Mouse (Mus musculus) cerebellum, adult 2 months (tissue): ENCODE data around the gene Wdr62.
A peak's percentile ranks its signal among the peaks of the same experiment; 100 is the strongest.

Source experiments
- CTCF ChIP-seq: fragments of 200-500 bp; IDR thresholded peaks from 2 replicates; pipeline ENCODE4 v1.5.1; 2011; ENCODE audit warnings: low read depth, mild to moderate bottlenecking, control low read depth, low read length, moderate library complexity, borderline replicate concordance; ENCODE audit not compliant: insufficient read depth
- POLR2A ChIP-seq: fragments of 200-500 bp; IDR thresholded peaks from 2 replicates; pipeline ENCODE4 v1.6.1; 2011; ENCODE audit warnings: low read length, control low read depth, borderline replicate concordance; ENCODE audit not compliant: insufficient read depth

DNA sequence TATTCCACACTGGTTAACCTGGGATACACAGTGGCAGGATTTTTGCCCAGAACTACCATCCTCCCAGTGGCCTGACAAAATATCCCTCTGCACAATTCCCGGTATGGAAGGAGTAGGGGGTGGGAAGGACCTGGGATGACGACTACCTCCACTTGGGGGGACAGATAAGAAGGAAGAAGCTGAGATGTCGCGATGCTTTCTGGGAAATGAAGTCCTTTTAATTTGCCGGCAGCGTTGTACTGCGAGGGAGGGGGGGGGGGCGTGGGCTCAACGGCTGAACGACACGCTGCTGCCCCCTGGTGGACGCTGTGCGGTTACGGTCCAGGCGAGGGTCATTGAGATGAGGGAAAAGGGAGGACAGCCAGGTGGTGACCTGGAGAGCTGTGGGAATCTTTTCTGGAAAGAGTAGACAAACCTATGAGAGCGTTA, 63.5 kb downstream of the Wdr62 start:
- TF ChIP-seq CTCF: peak; percentile 86
- peak; percentile 40; the same call in 1 of the 2 replicates for TF ChIP-seq POLR2A
